Mouse (Mus musculus) CD4-positive, CD25-positive, alpha-beta regulatory T cell, adult 4 months (primary cell): ENCODE measurements around the gene Cldn18. TPM values are rescaled to one million over a fixed set of nuclear protein-coding genes. Genes with fewer than 3 reads are reported as not detected.

Experiments
- ATAC-seq: one replicate; pipeline ENCODE4 v1.8.0; 2017
- polyA plus RNA-seq, 2 experiments: library from polyadenylated mRNA; unstranded; fragments of 100-300 nt; shearing (Covaris generic); gene quantifications; one replicate each; pipeline ENCODE4 v1.2.1; 2017

Gene Cldn18
- polyA plus RNA-seq, 2 experiments from 2014 or later: not detected

- ATAC-seq: no peak
Measured at GRCm38 (mm10) chr9:99685061-99685521, 32.0 kb downstream of the Cldn18 start.

- no peak for ATAC-seq
Measured at GRCm38 (mm10) chr9:99681980-99682570, 35.0 kb downstream of the Cldn18 start.

GRCm38 (mm10) chr9:99675714-99676113 lies 41.4 kb downstream of the Cldn18 start:
- no peak for ATAC-seq

- ATAC-seq: no peak
Measured at GRCm38 (mm10) chr9:99671603-99672002, 45.5 kb downstream of the Cldn18 start.

- no peak for ATAC-seq
Measured at GRCm38 (mm10) chr9:99667596-99667995, 49.5 kb downstream of the Cldn18 start.

- ATAC-seq: no peak
Measured at GRCm38 (mm10) chr9:99662887-99663286, 54.2 kb downstream of the Cldn18 start.

- no peak for ATAC-seq
Measured at GRCm38 (mm10) chr9:99662406-99662805, 54.7 kb downstream of the Cldn18 start.

GRCm38 (mm10) chr9:99661606-99662166 lies 55.4 kb downstream of the Cldn18 start:
- no peak for ATAC-seq

GRCm38 (mm10) chr9:99660756-99661155 lies 56.3 kb downstream of the Cldn18 start:
- ATAC-seq: no peak

- ATAC-seq: no peak
Measured at GRCm38 (mm10) chr9:99646102-99646501, 71.0 kb downstream of the Cldn18 start.

- no peak for ATAC-seq
Measured at GRCm38 (mm10) chr9:99645416-99645815, 71.7 kb downstream of the Cldn18 start.

- ATAC-seq: no peak
Measured at GRCm38 (mm10) chr9:99639957-99640356, 77.1 kb downstream of the Cldn18 start.

Other genes with a start within 250 kb of the Cldn18 start
- 10 to 100 TPM; 24.6 to 31.5 TPM for gene Armc8, start 148.4 kb downstream of the Cldn18 start, polyA plus RNA-seq
- gene Dbr1, start 141.5 kb downstream of the Cldn18 start, polyA plus RNA-seq: 10 to 100 TPM; 30.3 to 30.7 TPM
- gene A4gnt, start 104.8 kb downstream of the Cldn18 start, polyA plus RNA-seq: not detected
- not detected for gene Dzip1l, start 87.8 kb downstream of the Cldn18 start, polyA plus RNA-seq
- gene Sox14, start 158.9 kb upstream of the Cldn18 start, polyA plus RNA-seq: not detected